Comparison of ENCODE assay signal across 19 mouse cellular contexts in genomic region chr14:17885320-17885719, GRCm38 (mm10).
A peak's percentile ranks its signal among the peaks of the same experiment; 100 is the strongest.
DNase-seq lines count a peak whose midpoint lies in the region; ATAC-seq and TF ChIP-seq lines count a peak whose summit lies in the region.
"Had no signal": no experiment of that assay in that cellular context is flagged by ENCODE, and none has a peak within 500 bp of the region (broad histone marks: within the 10 kb centered on the region; RNA-seq: fewer than 3 reads in every experiment).

No protein-coding gene starts in this region.

- no peaks in the 10 kb centered on the region for H3K36me3 ChIP-seq in liver, adult 2 months (ENCODE audit: control insufficient read depth, insufficient read depth, low read length)
- no peaks in the 10 kb centered on the region for H3K36me3 ChIP-seq in liver, embryonic 11.5 days (ENCODE audit: control insufficient read depth, insufficient read depth, low read length)
- H3K36me3 ChIP-seq: G1E had no signal

- H3K27ac ChIP-seq in liver, adult 2 months (replicated peaks; ENCODE audit: insufficient read depth, low read depth, low read length), result no peak overlapping the region
- H3K27ac ChIP-seq in liver, embryonic 11.5 days (ENCODE audit: low read depth, low read length), result no peak overlapping the region

- no peak for TF ChIP-seq CTCF in liver, adult 2 months (IDR thresholded peaks at IDR 0.05; ENCODE audit: low read depth, low read length)

- no peaks in the 10 kb centered on the region for H3K27me3 ChIP-seq in liver, adult 2 months (ENCODE audit: control insufficient read depth, insufficient read depth, low read length)
- H3K27me3 ChIP-seq in liver, embryonic 11.5 days (replicated peaks; ENCODE audit: control insufficient read depth, insufficient read depth, low read length), result no peaks in the 10 kb centered on the region
- H3K27me3 ChIP-seq: CH12.LX, Patski had no signal

- H3K79me2 ChIP-seq in liver, adult 2 months (ENCODE audit: control insufficient read depth, insufficient read depth, low read length), result peaks cover 22% of the 10 kb centered on the region

- WGBS in liver, adult 2 months, result 37% methylated on average over 3 of the region's 3 CpGs
- WGBS in liver, embryonic 11.5 days, result 75% methylated on average over 3 of the region's 3 CpGs

- DNase-seq in liver, adult 2 months (ENCODE audit: extremely low read depth, low read depth, low spot score), result peak; percentile 71
- no peak for DNase-seq in liver, embryonic 11.5 days (ENCODE audit: low spot score)
- DNase-seq in kidney, postnatal 14 days, result no peak
- DNase-seq: adrenal gland, adult 2 months; adrenal gland, adult 8-10 months; adrenal gland, postnatal 10 days; adrenal gland, postnatal 14 days; adrenal gland, postnatal 25 days; adrenal gland, postnatal 36 days; B cell, adult 2 months; cerebellum, adult 11 months; cerebellum, adult 11-12 months; cerebellum, adult 18-20 months had no signal

- H3K4me1 ChIP-seq in liver, adult 2 months (ENCODE audit: control insufficient read depth, insufficient read depth, low read length), result peaks cover 15% of the 10 kb centered on the region; the same call in 1 of the 2 replicates
- H3K4me1 ChIP-seq in liver, embryonic 11.5 days (replicated peaks; ENCODE audit: control insufficient read depth, insufficient read depth, low read length), result no peaks in the 10 kb centered on the region

- no peak overlapping the region for H3K4me3 ChIP-seq in liver, adult 2 months (ENCODE audit: insufficient read depth, low read depth, low read length)
- no peak overlapping the region for H3K4me3 ChIP-seq in liver, embryonic 11.5 days (ENCODE audit: low read depth, low read length)

- H3K9me3 ChIP-seq in liver, embryonic 11.5 days (ENCODE audit: control insufficient read depth, low read length), result no peaks in the 10 kb centered on the region
- H3K9me3 ChIP-seq: G1E had no signal

- no peak overlapping the region for H3K4me2 ChIP-seq in liver, embryonic 11.5 days

- no peak for TF ChIP-seq POLR2A in liver, adult 2 months (IDR thresholded peaks at IDR 0.05; ENCODE audit: extremely low read depth, insufficient read depth, low read length)

- no peak for ATAC-seq in liver, embryonic 11.5 days (replicated peaks; ENCODE audit: low FRiP score)
- peak; percentile 65 for ATAC-seq in granulocyte monocyte progenitor cell, adult 5-6 weeks (replicated peaks; ENCODE audit: poor library complexity, severe bottlenecking)
- ATAC-seq: activated CD4-positive, CD25-positive, alpha-beta regulatory T cell, adult 4 months; CD4-positive, CD25-positive, alpha-beta regulatory T cell, adult 4 months; Patski had no signal

- H3K9ac ChIP-seq in liver, adult 2 months (ENCODE audit: low read depth, low read length), result no peak overlapping the region
- no peak overlapping the region for H3K9ac ChIP-seq in liver, embryonic 11.5 days (ENCODE audit: low read depth, low read length)
